Mouse (Mus musculus): ENCODE measurements at regions not wholly inside any gene's neighbourhood (a gene's known extent, or its start where the extent isn't known, plus 50 kb on each side); places are given as distances from the start of the nearest gene placed in this dataset.

DNA sequence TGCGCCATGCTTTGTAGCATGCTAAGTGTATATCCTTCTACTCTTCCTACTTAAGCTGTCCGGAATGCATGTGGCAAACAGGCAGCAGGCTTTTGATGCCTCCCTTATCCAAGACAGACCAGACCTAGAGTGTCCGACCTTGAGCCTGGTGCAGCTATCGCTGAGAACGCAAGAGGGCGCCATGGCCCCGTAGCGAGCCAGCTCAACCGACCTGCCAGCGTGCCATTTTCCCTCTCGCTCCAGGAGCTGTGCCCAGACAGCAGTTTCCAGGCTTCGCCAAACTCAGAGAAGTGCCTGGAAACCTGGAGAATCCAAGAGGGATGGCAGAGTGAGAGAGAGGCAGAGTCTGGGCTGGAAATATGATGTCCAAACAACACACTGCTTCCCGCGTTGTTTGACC, 155.8 kb upstream of the Gm12830 start:
- ATAC-seq, result no peak

DNA sequence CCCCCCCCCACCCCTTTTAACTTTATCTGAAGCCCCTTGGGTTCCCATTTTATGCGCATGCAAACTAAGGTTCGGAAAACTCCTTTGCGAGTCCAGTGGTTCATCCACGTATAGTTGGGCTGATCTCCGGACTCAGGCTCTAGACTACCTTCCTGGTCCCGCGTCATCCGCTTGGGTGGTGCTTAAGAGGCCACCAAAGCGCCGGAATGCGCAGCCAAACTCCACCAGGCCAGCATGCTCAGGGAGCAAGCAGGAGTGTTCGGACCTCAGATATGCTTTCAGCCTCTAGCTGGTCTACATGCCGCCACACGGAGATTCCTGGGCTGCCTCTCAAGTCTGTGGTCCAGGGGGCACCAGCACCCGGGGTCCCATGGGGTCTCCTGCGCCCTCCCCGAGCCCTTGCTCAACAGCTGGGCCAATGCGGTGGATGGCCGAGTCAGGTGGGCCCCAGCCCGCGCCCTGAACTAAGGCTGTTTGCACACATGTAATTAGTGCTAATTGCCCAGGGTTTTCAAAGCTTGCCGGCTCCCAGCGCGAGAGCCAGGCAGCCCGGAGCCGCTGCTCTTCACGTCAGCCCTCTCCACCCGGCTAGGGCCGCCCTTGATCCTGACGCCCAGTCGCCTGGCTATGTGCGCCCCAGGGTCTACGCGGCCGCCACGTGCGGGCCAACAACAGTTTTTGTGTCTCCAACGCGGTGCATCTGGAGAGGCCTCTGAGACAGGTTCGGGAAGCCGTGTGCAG, 155.1 kb upstream of the Gm12830 start:
- no peak for ATAC-seq

DNA sequence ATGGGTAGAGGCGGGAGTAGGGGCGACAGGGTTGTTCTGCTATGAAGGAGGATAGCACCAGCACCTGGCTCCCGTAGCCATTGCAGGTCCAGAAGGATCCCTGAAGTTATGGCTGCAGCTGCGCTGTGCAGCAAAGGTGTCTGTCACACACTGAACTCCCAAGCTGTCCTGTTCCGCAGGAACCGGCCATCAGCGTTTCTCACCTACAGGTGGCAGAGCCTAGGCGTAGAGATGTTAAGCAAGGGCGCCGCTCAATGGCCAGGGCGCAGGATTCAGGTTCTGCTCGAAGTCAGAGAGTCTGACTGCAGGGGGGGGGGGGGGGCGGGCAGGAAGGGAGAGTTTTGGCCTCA, 154.6 kb upstream of the Gm12830 start:
- no peak for ATAC-seq

DNA sequence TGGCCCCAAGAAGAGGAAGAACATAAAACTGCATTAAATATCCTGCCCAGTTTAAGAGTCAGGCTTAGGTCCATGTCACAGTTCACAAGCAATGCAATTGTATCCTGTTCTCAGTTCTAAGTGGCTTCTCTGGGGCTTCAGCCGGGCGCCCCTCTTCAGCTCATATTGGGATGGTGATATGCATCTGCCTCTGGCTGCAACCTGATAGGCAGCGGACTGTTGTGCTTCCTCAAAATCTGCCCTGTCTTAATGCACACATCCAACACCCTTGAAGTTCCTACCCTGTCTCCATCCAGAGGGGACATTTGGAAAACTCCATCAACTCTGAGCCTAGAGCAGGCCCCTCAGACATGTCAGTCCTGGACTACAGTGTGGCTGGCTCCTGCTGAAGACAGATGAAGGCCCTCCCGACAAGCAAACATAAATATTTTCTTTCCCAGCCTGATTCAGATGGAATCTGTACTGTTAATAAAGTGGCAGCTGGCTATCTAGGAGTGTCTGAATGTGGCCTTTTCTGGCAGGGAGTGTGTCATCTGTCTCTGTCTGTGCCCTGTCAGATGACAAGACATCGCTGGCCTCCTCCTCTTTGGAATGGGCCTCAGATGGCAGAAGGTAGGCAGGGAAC, 149.3 kb upstream of the Gm12830 start:
- ATAC-seq, result no peak

DNA sequence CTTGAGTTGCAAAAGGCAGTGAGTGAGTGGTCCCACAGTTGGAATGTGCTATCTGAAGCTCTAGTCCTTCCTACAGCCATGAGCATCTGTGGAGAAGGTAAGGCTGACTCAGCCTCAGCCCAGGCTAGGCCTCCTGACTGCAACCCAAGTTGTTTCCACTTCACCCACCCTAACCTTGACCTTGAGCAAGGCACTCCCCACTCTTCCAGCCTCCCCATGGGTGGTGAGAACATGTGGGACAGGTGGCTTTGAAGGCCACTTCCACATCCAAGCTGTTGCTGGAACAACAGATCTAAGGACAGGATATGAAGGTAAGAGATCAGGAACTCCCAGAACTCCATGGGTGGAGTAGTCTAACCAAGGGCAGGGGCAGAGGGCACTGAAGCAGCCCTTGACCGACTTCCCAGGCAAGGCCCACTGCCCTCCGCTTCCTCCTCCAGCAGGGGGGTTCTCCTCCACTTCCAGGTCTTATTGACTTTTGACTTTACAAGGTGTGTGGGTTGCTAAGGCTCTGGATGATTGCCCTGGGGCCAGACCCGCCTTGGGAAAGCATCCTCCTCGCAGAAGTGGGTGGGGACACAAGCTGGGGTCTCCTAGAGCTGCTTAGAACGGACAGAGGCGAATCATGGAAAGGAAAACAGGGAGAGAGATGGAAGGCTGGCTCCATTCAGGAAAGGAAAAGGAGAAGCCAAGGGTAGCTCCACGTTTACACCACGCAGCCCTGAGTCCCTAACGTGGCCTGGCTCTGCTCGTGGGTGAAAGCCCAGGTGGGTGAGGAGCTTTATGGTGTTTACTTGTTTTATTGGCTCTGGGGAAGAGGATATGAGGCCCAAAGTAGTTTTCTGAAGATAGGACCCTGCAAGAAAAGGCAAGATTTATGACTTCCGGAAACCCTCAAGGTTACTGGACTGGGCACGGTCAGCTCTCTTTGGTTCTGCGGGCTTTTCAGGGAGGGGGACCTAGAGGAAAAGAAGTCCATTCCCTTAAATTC, 144.3 kb upstream of the Gm12830 start:
- ATAC-seq, result no peak

DNA sequence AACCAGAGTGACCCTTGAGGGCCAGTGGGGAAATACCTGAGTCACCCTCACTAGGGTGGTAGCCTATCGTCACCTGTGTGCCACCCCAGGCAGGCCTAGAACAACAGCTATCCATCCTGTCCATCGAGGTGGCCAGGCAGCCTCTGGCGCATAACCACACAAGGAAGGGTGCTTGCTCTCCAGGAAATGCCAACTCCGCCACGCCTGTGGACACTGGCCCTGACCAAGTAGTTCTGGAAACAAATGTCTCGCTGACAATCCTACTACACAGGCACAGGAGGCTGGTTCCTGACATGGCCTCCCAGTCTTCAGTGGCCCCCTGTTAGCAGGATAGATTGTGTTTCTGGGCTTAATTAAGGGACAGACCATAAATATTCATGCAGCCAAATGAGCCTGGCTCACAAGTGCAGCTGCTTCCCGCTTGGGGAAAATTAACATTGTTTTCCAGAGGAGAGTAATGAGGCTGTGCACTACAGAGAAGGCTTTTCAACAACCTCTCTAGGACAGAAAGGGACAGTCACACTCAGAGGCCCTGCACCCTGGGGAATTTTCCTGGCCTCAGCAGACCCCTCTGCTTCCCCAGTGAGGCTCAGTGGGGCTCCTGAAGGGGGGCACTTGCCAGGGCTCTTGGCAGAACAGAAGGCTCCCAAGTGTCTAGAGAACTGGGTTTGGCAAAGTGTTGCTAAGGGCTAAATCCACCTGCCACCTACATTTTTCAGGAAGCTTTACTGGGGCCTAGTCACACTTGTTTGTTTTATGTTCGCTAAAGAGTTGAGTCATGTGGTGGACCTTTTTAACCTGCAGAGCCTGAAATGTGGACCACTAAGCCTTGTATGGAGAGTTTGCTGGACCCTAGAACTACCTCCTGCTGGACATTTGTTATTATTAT, 143.2 kb upstream of the Gm12830 start:
- ATAC-seq, result no peak

DNA sequence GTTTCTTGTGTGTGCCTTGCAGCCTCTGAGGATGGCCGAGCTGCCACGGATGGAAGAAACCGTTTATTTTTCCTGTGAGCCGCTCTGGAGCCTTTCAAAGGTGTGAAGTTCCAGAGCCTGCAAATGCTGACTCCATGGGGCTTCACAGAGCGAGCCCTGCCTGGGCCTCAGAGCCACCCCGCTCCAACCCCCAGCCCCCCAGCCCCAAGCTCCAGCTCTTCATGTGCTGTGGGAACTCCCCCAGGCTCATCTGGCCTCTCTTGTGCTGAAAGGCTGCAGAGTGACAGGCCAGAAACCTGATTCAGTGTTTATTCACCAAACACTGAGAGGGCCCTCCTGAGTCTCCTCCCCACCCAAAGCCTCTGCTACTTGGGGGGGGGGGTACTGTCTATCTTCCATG, 141.2 kb upstream of the Gm12830 start:
- ATAC-seq, result no peak

DNA sequence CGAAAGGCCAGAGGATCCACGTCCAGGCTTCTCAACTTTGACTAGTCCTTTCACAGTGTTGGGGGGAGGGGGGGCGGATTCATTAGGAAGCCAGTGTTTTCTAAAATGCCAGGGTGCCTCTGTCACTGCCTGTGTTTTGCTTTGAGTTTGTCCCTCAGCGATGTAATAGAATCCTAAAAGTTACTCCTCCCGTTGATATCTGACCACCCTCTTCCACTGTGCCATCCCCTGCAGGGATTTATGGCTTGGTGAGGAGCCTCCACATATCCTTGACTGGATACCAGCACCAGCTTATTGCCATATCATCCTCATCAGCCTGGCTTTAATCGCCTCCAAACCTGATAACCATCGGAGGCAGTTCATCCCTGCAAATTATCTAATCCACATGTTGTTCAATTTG, 138.6 kb upstream of the Gm12830 start:
- no peak for ATAC-seq

DNA sequence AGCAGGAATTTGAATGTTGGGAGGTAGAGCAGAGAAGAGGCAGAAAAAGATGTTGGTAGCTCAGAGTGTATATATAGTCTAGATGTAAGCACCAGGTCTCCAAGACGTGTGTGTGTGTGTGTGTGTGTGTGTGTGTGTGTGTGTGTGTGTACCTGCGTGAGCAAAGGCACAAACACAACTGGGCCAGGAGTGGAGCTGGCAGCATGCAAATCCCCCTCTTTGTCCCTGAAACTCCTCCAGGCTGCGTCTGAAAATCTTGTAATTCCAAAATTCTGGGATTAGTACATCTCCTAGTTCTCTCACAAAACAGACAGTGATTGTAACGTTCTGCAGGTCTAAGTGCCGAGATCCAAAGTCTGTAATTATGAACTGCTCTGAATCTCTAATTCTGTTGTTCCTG, 137.8 kb upstream of the Gm12830 start:
- no peak for ATAC-seq

DNA sequence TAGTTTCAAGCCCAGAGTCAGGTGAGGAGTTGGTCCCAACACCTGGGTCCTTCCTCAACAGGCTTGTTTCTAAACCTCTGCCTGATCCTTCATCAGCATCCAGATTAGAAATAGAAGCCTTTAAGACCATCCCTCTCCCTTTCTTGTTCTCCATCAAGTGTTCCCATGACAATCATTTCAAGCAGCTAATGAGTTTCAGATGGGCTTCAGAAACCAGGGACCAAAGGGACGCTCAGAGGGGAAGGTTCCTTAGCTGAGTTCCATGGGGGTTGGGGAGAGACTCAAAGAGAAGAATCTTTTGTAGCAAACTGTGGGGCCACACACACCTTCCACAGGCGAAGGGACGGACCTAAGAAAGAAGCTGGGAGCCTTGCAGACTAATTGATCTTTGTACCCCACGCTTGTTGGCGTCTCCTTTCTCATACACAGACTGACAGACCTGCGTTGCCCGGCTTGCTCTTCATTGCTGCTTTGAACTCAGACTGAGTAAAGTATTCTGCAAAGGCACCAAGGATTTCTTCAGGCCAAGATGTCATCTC, 136.6 kb upstream of the Gm12830 start:
- no peak for ATAC-seq

DNA sequence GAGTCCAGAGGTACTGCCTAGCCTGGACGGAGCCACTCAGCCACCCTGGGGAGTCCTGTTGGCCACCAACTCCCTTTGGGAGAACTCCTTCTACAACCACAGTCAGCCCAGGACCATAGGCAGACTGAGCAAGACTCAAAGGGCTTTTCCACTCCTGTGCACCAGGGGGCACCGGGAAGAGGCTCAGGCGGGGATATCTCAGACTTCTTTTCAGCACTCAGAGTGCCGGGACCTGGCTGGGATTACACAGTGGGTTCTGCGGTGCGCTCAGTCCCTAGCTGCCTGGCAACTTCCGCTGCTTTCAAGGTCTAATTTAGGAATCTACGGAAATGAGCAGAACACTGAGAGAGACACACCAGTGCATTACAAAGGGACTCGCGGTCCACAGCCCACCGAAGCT, 136.1 kb upstream of the Gm12830 start:
- peak; percentile 62 for ATAC-seq

DNA sequence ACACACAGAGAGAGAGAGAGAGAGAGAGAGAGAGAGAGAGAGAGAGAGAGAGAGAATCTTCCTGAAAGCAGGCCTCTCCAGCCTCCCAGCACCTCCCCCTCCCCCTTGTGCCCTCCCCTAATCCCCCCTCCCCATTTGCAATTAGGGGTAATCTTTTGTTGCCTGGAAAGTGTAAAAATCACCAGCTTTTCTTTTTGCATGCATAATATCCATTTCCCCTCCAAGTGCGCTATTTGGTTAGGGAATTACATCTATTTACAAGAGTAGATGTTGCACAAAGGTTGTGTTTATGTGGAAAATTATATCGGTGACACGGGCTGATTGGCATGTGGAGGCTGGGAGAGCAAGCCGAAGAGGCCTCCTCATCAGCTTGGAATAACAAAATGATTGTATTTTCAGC, 135.4 kb upstream of the Gm12830 start:
- no peak for ATAC-seq

DNA sequence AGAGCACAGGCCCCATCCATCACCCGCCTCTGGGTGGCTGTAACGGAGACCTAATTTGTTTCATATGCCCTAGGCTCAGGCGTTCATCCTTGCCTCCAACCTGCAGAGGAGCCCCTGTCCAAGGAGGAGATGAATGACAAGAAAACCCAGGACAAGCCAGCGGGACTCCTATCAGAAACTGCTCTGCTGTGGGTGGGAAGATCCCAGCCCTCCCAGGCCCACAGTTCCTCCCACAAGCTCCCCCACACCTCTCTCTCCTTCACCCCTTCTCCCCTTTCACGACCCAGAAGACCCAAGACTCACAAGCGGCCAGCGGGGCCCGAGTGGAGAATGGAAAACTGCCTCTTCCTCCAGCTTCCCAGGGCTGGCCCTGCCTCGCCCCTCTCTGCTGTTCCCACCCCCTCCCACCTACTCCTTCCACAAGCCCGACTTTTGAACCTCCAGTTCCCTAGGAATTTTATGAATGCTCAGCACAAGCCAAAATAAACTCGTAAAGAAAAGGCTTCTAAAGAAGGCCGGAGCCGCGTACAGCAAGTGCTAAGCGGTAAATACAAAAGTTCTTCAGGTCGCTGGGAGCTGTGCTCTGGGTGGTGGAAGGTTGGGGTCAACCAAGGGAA, 133.1 kb upstream of the Gm12830 start:
- ATAC-seq, result no peak

DNA sequence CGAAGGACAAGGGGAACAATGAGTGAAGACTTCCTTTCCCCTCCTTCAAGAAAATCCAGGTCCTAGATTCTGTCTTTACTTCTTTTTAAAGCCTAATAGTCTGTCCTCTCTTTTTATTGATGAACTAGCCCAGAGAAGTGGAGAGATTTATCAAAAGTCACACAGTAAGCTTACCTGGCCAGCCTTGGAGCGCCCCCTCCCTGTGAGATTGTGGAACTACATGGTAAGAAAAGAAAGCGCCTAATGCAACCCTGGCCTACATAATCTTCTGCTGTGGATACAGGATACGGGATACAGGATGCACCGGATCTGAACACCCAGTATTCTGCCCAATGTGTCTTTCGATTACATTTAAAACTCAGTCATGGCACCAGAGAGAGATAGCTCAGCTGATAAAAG, 132.6 kb upstream of the Gm12830 start:
- no peak for ATAC-seq

DNA sequence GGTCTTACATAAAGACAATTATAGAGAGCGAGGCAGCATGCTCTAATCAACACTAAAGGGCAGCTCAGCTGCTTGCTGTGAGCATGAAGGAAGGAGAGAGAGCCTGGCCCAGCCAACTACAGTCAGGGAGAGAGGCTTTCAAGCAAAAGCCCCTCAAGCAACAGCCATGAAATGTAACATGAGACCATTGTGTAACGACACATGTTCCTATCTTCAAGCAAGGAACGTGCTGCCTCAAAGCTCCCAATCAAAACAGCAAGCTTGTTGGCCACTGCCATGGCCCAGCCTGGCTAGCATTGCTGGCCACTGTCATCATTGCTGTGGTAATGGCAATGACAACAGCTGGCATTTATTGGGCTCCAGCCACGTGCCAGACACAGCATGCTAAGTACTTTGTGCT, 115.9 kb upstream of the Gm12830 start:
- ATAC-seq, result no peak

DNA sequence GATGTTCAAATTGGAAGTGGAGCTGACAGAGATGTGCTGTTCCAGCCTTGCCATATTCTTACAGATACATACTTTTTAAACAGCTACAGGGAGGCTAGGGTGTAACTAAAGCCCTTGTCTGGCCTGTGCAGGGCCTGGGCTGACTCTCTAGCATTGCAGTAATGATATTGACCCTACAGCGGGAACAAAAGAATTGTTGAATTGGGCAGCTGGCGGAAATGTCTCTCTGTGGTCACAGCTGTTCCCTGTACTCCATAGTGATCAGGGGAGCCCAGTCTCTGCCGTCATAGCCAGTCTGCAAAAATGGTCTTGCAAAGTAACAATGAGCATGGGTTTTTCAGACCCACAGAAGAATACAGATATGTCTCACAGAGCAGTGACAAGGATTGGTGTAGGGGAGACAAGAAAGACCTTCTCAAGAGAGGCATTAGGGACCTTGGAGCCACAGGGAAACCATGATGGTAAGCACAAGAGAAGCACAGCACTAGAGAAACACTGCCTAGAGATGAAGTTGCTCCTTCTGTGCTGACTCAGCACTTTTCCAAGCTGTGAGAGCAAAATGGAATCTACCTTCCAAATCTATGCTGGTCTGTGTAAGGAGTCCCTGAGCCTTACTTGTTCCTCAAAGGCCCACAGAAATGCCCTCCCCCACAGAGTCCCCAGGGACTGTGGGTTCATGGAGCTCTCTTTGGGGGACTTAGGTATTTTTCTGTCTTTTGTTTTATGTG, 111.2 kb upstream of the Gm12830 start:
- no peak for ATAC-seq

DNA sequence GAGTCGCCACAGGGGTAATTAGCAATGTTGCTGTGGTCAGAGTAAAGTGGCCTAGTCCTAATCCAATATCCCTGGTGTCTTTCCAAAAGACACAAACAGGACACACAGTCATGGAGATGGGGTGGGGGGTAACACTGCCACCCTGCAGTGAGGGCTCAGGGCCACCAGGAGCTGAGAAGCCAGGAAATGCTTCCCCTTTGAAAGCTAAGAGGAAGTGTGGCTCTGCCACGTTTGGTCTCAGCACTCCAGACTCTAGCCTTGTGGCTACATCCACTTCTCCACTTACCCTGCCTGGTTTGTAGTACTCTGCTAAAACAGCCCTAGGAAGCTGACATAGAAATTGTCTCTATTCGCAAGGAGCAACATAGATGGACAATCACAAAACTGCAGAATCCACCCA, 110.4 kb upstream of the Gm12830 start:
- no peak for ATAC-seq

DNA sequence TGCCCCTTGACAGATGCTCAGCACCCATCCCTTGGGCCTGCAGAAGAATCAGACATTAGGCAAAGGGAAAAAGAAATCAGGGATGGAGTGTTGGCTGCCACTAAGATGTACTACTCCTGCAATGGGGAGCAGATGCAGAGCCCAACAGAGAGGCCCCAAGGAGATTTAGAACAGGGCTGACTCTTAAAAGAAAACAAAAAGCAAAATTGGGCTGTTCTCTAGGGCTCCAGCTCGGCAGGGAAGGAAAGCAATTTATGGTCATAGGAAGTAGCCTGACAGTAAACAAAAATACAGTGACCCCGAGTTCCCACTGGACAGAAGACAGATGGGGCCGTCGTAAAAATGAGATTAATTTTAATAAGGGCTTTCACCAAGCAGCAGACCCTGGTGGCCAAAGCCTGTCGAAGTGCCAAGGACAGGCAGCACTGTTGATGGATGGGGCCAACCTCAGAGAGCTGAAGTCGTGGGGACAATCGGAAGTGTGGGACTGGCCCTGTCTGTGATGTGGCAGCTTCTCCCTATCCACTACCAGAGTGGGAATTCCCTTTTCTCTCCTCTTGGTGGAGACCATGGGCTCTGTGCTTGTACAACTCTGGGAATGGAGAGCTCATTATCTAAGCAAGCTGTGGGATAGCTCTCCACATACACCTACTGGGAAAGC, 109.4 kb upstream of the Gm12830 start:
- no peak for ATAC-seq

DNA sequence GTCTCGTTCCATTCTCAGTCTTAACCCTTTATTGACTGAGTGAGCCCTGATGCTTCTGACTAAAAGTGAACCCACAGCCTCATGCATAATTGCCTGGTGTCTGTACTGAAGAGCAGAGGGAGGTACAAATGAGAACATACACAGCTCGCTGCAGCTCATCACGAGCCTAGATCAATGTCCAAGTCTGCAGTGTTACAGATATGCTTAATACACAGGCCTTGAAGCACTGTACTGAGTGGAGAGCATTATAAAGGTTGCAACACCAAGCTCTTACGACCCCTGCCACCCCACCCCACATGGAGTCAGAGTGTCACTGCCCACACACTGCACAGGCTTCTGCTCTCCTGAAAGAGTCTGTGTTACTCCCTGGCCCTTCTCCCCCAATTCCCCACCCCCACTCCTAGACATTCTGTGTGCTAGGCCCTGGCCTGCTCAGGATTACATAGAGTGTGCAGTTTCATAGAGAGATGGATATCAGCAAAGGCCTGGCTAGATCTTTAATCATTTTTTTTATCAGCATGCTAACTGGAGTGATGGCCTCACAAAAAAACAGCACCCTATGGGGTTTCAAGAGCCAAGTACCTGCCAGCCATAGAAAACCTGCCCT, 108.5 kb upstream of the Gm12830 start:
- ATAC-seq, result no peak

DNA sequence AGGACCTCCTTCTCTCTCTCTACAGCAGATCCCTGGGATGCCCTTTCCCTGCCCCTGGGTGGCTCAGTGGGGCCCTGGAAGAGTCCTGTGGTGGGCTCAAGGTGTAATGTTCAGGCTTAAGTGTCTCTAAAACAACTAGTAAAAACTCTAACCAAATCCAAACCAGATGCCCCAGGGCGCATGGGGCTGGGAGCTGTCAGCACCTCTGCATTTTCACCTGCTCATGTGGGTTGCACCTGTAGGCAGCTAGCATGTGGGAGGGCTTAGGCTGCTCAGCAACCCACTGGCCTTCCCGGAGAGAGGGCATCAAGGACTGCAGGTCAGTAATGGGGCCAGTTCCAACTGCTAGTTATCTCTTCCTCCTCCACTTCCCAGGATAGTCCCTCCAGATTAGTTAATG, 104.8 kb upstream of the Gm12830 start:
- ATAC-seq, result no peak

Measured in activated CD4-positive, CD25-positive, alpha-beta regulatory T cell, adult 4 months (primary cell).